Mouse (Mus musculus) cerebellum, adult (tissue): ENCODE data around the gene Megf8.
"Not testable (repeated sequence)": the region's sequence is repeated elsewhere in the genome, so short reads cannot be mapped to it uniquely, and the experiment has no call there.

Source experiments
- ATAC-seq: cut with Nextera tagmentation; 2 replicates; pipeline ENCODE4 v1.9.2; 2017; ENCODE audit warnings: mild to moderate bottlenecking, moderate library complexity, mixed read lengths; ENCODE audit not compliant: insufficient number of reproducible peaks, low FRiP score, low TSS enrichment

Megf8 gene

DNA sequence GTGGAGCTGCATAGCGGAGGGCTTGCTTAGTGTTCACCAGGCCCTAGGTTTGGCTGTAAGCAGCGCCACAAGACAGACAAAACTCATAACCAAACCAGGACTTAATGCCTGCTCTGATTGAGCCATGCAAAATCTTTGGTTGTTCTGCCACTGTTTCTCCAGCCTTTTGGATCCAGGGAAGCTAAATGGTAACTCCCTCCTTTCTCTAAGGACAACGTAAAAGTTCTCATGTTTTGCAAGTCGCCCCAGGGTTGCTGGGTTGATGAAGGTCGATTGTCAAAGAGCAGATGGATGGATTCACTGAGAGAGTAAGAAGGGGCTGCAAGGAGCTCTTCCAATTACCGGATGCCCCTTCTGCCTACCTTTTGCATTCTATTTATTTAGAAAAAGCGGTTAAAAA lies 77.8 kb downstream of the Megf8 start:
- ATAC-seq = no peak

DNA sequence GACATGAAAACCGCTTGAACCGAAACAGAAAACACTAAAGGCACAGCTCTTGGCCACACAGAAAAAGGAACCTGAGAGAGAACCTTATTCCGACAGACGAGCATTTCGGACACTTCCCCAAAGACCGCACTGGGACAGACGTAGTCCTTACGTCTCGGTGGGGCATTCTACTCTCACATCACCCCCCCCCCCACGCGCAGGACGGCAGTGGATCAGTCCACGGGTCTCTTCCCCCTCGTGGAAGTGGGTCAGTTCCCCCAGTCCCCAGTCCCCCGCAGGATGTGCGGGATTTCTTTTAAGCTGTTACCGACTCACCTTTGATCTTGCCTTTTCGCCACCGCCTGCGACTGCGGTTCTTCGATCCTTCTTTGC lies 78.2 kb downstream of the Megf8 start:
- peak; percentile 24; the same call in 1 of the 2 replicates for ATAC-seq

DNA sequence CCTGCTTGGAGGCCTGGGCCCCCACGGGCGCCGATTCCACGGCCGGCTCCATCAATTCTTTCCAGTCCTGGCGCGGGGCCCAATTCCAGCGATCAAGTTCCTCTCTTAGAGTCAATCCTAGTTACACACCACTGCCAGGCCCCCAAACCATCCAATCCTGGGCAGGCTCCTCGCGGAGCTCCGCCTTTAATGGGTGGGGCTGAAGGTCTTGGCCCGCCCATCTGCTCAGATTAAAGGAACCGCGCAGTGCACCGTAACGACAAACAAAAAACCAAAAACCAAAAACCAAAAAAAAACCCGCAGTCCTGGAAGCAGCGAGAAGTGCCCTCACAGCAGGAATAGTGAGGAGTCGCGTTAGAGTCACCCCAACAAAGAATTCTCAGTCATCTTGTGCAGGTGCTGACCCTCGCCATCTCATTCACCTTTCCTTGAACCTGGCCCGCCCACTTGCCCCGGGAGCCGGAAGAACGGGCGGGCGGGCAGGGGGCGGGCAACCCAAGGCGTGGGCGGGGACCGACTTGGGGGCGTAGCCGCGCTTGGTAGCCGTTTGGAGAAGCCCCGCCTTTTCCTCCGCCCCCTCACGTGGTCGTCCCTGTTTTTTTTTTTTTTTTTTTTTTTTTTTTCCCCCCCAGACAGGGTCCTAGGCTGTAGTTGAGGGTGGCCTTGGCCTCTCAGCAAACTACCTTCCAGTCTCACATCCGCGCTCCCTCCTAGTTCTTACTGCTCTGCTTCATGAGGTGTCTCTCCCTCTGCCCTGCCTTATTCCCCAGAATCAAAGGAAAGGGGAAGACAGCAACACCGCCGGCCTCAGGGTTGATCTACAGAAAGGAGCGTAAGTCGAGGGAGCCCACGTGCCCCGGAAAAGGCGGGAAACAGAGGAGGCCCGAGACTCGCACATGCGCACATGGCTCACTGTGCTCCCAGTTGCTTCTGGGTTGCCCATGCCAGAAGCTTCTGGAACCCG lies 78.9 kb downstream of the Megf8 start:
- peak; percentile 88 for ATAC-seq

DNA sequence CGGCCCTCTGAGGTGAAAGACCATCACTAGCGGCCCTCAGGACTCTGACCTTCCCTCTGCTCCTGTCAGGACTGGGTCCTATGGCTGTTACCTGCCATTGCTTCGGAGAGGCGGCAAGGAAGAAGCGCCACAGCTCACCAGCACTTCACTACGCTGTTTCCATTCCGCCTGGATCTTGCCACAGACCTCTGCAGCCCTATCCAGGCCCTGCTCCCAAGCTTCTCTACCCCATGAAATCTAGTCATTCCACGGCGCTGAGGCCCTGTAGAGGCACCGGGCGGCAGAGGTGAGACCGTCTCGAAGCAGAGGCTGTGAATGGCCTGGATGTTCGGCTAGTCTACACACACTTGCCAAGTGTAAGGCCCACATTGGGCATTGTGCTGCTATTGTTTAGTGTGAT lies 79.7 kb downstream of the Megf8 start:
- no peak for ATAC-seq

DNA sequence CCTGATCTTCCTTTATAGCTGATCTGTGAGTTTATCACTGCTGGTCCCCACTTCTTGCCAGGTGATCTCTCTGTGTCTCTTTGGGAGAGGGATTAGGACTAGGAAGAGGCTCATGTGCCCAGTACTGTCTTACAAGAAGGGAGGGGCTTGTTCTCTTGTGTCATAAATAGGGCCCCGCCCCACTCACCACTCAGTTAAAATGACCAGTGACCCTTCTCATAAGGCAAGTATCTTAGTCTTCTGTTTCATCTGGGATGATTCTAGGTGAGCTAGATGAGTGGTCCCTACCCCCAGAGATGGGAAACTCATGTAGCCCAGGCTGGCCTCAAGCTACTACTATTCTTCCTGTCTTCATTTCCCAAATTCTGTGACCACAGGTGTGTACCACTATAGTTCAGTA lies 81.6 kb downstream of the Megf8 start, which contains the start of gene Lipe:
TSS of gene Lipe (minus strand) at position 101 of the 400 bp plus-strand sequence.
- ATAC-seq = no peak

DNA sequence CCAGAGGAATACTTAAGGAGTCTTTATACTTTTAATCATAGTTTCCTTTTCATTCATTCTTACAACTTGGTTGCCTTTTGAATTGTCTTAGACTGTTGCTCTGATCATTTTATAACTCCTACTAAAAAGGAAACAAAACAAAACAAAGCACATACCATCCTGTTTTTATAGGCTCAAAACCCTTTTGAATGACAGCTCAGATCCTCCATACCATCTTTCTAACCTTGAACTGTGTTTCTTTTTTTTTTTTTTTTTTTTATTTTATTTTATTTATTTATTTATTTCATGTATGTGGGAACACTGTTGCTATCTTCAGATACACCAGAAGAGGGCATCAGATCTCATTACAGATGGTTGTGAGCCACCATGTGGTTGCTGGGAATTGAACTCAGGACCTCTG lies 82.1 kb downstream of the Megf8 start:
- ATAC-seq = not testable (repeated sequence)

DNA sequence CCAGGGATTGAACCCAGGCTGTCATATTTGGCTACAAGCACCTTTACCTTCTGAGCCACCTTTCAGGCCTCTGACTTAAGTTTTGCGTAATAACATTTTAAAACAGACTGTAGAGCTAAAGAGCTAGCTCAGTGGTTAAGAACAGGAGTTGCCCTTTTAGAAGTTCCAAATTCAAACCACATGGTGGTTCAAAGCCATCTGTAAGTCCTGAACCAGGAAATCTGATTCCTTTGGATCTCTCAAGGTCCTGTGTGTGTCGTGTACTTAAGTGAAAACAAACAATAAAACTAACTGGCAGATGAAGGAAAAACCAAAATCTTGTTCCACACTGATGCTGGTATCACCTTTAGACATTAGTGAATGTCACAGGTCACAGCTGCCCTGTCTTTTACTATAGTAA lies 84.6 kb downstream of the Megf8 start:
- no peak for ATAC-seq

DNA sequence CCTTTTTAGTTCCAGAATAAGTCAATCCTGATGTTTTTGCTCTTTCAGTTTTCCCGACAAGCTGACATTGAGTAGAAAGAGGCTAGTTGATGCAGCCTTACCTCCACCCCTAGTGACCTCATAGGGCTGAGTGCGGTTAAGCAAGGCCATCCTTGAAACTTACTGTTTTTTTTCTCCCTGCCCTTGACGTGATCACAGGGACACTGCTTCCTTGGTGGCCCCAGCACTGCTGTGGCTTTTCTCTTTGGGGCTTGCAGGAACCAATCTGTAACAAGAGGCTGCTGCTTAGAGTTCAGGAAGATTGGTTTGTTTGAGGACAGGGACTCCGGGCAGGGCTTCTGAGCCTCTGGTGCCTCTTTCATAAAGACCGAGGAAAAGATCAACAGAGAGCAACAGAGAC lies 85.0 kb downstream of the Megf8 start:
- ATAC-seq = no peak

DNA sequence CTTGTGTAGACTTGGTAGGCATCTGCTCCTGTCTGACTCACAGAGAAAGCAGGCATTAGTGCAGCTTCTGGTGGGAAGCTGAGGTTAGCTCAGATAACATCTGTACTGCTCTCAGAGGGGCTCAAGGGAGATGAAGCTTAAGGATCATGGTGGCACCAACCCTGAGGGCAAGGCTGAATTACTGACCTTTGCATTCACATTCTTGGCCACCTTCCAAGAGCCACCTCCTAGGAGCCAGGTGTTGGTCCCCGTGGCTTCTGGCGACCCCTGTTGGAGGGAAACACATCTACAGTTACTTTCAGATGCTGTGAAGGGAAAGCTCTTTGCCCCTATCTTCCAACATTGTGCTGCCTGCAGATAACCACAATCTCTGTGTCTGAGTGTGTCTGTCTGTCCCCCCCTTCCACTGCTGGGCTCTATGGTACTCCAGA lies 85.7 kb downstream of the Megf8 start:
- ATAC-seq = no peak

DNA sequence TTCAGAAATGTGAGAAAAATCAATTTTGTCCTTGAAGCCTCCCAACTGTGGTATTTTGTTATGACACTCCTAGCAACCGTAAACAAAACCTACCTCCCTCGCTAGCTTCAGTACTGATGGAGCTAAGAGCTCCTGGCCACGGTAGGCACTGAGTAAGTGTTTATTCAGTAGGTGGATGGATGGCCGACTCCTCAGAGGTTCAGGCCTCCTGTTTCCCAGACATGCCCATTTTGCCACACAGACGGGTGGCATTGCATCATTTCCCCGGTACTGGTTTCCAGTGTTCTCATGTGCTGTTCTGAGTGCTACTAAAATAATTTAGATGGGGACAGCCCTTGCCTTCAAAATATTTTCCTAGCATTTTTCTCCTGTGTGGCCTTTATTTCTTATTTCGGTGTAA lies 89.5 kb downstream of the Megf8 start:
- no peak for ATAC-seq

DNA sequence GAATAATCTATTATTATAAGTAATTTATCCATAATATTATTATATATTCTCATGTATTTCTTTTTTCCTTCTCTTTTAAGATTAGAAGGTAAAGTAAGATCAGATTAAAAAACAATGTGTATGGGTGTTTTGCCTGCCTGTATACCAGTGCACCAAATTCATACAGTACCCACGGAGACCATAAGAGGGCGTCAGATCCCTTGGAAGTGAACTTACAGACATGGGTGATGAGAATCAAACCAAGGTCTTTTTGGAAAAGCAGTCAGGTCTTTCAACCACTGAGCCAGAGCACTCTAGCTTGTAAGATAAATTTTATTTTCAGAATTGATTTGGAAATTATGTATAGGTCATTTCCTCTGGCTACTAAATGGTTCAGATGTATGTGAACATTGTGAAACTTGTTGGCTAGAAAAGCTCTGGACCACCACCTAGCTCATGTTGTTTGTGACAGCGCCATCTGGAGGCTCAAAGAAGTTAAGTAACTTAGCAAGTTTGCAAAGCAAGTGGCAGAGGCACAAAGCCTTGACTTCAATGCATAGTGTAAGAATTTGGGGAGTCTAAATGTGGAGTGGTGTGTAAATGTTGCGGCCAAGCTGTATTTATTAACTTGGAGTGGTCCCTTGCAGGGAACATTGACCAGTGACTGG lies 92.3 kb downstream of the Megf8 start:
- ATAC-seq = no peak

DNA sequence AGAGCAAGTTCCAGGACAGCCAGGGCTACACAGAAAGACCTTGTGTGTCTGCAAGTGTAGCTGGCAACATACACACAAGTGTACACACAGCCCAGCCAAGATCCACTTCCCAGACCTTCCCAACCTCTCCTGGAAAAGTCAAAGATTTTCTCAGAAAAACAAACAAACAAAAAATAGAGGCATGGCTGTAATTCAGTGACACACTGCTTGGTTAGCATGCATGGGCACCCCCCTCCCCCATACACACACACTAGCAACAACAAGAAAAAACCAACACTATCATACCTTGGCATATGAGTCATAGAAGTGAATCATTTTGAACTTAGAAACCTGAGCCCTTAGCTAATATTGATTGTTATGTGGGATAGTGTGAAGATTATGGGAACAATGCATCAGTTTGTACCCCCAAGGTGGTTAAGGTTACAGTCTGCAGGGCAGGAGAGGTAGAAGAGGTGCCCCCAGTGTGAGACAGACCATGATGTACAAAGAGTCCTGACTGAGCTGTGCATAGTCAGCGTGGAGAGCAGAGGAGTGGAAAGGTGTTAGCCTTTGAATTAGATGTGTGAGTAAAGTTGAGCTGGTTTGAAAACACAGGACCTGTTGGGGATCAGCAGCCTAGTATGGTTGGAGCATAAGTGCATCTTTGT lies 94.1 kb downstream of the Megf8 start:
- ATAC-seq = no peak

DNA sequence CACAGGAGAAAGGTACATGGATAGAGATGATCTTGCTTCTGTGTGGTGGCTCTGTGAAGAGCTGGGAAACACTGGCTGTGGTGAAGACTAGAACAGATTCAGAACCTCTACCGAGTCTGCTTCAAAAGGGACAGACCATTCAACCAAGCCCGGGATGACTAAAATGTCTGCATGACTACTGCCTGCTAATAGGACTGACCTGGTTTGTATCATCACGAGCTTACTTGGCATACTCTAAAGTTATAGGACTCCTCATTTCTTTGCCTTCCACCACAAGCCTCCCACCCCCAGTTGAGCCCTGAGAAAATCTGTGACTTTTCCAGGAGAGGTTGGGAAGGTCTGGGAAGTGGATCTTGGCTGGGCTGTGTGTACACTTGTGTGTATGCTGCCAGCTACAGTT lies 94.9 kb downstream of the Megf8 start:
- ATAC-seq = no peak

DNA sequence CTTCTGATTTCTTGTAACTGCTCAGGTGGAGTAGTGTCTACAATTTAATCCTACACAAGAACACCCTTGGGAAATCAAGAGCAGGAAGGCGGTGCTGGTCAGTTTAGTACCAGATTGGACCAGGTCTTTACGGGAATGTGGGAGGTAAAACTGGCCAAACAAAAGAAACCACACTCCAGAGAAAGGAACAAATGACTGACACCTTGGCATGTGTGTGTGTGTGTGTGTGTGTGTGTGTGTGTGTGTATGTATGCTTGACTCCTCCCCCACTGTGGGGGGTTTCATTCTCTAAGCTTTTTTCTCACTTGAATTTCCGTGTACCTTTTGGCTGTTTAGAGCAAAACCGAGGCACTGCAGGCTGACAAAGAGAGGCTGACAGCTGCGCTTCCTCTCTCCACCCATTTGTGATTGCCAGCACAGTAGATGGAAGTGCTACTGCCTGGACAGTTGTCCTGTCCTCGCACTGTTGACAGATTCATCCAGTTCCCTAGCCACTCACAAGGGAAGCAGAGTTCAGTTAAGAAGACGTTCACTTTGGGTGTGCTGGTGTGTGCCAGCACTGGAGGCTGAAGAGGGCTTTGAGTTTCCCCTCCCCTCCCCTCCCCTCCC lies 96.0 kb downstream of the Megf8 start, which contains the start of gene Cxcl17:
TSS of gene Cxcl17 (minus strand) at position 54 of the 609 bp plus-strand sequence.
- no peak for ATAC-seq
